Mouse (Mus musculus) forebrain, postnatal 0 days (tissue): ENCODE results near the gene Cacna2d2. TPM values are rescaled to one million over a fixed set of nuclear protein-coding genes. Genes with fewer than 3 reads are reported as not detected.

Experiments used
- ATAC-seq: fragments of 200-750 bp; cut with Nextera tagmentation; 2 replicates; pipeline ENCODE4 v1.8.0; 2017; ENCODE audit warnings: mild to moderate bottlenecking, moderate library complexity
- DNase-seq: peaks from one replicate; pipeline ENCODE4 v3.0.0-alpha.2; 2015
- H3K27ac ChIP-seq: fragments of 300-500 bp; sonication (generic); 2 replicates; pipeline ENCODE4 v1.5.1; 2014; ENCODE audit warnings: low read depth, mild to moderate bottlenecking, antibody characterized with exemption, low read length, moderate library complexity, mixed read lengths
- H3K27me3 ChIP-seq: fragments of 300-500 bp; sonication (generic); 2 replicates; pipeline ENCODE4 v1.6.1; 2014; ENCODE audit warnings: mild to moderate bottlenecking, low read length, mixed read lengths; ENCODE audit not compliant: insufficient read depth
- H3K36me3 ChIP-seq: fragments of 300-500 bp; sonication (generic); 2 replicates; pipeline ENCODE4 v1.6.1; 2014; ENCODE audit warnings: mild to moderate bottlenecking, moderate library complexity; ENCODE audit not compliant: insufficient read depth
- H3K4me1 ChIP-seq: fragments of 300-500 bp; sonication (generic); 2 replicates; pipeline ENCODE4 v1.6.1; 2014; ENCODE audit warnings: antibody characterized with exemption; ENCODE audit not compliant: insufficient read depth
- H3K4me2 ChIP-seq: fragments of 300-500 bp; sonication (generic); 2 replicates; pipeline ENCODE4 v1.6.1; 2014; ENCODE audit warnings: low read depth, mild to moderate bottlenecking, moderate library complexity
- H3K4me3 ChIP-seq: fragments of 300-500 bp; sonication (generic); 2 replicates; pipeline ENCODE4 v1.5.1; 2014; ENCODE audit warnings: low read depth, low read length, mixed read lengths
- H3K9ac ChIP-seq: fragments of 300-500 bp; sonication (generic); 2 replicates; pipeline ENCODE4 v1.6.1; 2014; ENCODE audit warnings: mild to moderate bottlenecking
- H3K9me3 ChIP-seq: fragments of 300-500 bp; sonication (generic); 2 replicates; pipeline ENCODE4 v1.6.1; 2016; ENCODE audit warnings: low read length
- CTCF ChIP-seq: sonication (generic); IDR thresholded peaks from 2 replicates; pipeline ENCODE4 v1.5.1; 2016; ENCODE audit warnings: antibody characterized with exemption, control low read depth, low read depth
- WGBS: fragments of 180-500 bp; shearing (Covaris S2); extraction: QIAGEN DNeasy Blood & Tissue Kit; methylation state at CpG from one replicate; pipeline ENCODE4 v1.1.7; 2014; 5-methylcytosine and 5-hydroxymethylcytosine counted together
- polyA plus RNA-seq: library from polyadenylated mRNA; unstranded; fragments of >200 nt; fragmentation: Nextera tagmentation; extraction: Ambion mirVana; gene quantifications from 2 replicates; pipeline ENCODE4 v1.2.1, GENCODE M21; 2015
- total RNA-seq: library from RNA; depleted of rRNA; stranded (reverse); fragments of >200 nt; gene quantifications from 2 replicates; pipeline ENCODE4 v1.2.3, GENCODE M21; 2014

Gene Cacna2d2
- total and polyA plus RNA-seq, 2 experiments from 2014 or later = 5.0 to 49.5 TPM

GRCm38 (mm10) chr9:107548820-107549219, 149.4 kb downstream of the Cacna2d2 start:
- H3K27ac ChIP-seq = no peak overlapping the region
- H3K4me1 ChIP-seq = peaks cover 20% of the 10 kb centered on the region; the same call in 1 of the 2 replicates
- DNase-seq (no peak), ATAC-seq (no peak)
- peaks cover 19% of the 10 kb centered on the region for H3K27me3 ChIP-seq
- H3K4me3 ChIP-seq = no peak overlapping the region
- peaks cover 14% of the 10 kb centered on the region for H3K36me3 ChIP-seq
- WGBS = 91% methylated on average over 10 of the region's 10 CpGs
- no peak for TF ChIP-seq CTCF
- H3K4me2 ChIP-seq = no peak overlapping the region
- H3K9me3 ChIP-seq = no peaks in the 10 kb centered on the region
- no peak overlapping the region for H3K9ac ChIP-seq

- DNase-seq (no peak), ATAC-seq (no peak)
- H3K27ac ChIP-seq = no peak overlapping the region
- H3K9ac ChIP-seq = no peak overlapping the region
- peaks cover 19% of the 10 kb centered on the region for H3K27me3 ChIP-seq
- 87% methylated on average over 20 of the region's 20 CpGs for WGBS
- H3K9me3 ChIP-seq = no peaks in the 10 kb centered on the region
- no peak for TF ChIP-seq CTCF
- no peak overlapping the region for H3K4me3 ChIP-seq
- H3K4me1 ChIP-seq = peaks cover 21% of the 10 kb centered on the region; the same call in 1 of the 2 replicates
- H3K36me3 ChIP-seq = peaks cover 8% of the 10 kb centered on the region
- no peak overlapping the region for H3K4me2 ChIP-seq
These were observed 150.1 kb downstream of the Cacna2d2 start for GRCm38 (mm10) chr9:107549297-107550074.

- H3K9ac ChIP-seq = 0 out of 2 replicates have a peak overlapping the region, but pooled peaks have one; percentile 44
- peaks cover 19% of the 10 kb centered on the region for H3K27me3 ChIP-seq
- H3K36me3 ChIP-seq = no peaks in the 10 kb centered on the region
- 40% methylated on average over 23 of the region's 23 CpGs for WGBS
- no peak overlapping the region for H3K27ac ChIP-seq
- H3K4me3 ChIP-seq = no peak overlapping the region
- H3K4me2 ChIP-seq = peak overlapping the region; percentile 66
- TF ChIP-seq CTCF = no peak
- peaks cover 27% of the 10 kb centered on the region for H3K4me1 ChIP-seq
- DNase-seq (no peak), ATAC-seq (no peak)
- H3K9me3 ChIP-seq = no peaks in the 10 kb centered on the region
These were observed 151.2 kb downstream of the Cacna2d2 start for GRCm38 (mm10) chr9:107550491-107551116.

- Histone ChIP-seq H3K36me3 (no peaks in the 10 kb centered on the region), H3K9ac (peak within 1 kb of the TSS; percentile 44), H3K27ac (no peak within 1 kb of the TSS), H3K9me3 (no peaks in the 10 kb centered on the region), H3K27me3 (peaks cover 19% of the 10 kb centered on the region), H3K4me2 (peak within 1 kb of the TSS; percentile 66), H3K4me1 (peaks cover 34% of the 10 kb centered on the region), H3K4me3 (peak within 1 kb of the TSS; percentile 35)
- DNase-seq (peak; percentile 35), ATAC-seq (no peak)
- TF ChIP-seq CTCF = no peak
- WGBS = 3% methylated on average over 63 of the region's 63 CpGs
These were observed 151.9 kb downstream of the Cacna2d2 start, which contains the start of gene Rassf1 for GRCm38 (mm10) chr9:107551117-107551889. Gene Rassf1, plus strand, starts transcription at chr9:107551555.

- H3K4me2 ChIP-seq = peak overlapping the region; percentile 66
- peak overlapping the region; percentile 35 for H3K4me3 ChIP-seq
- no peak for ATAC-seq
- H3K9ac ChIP-seq = peak overlapping the region; percentile 44
- no peak overlapping the region for H3K27ac ChIP-seq
- H3K27me3 ChIP-seq = peaks cover 19% of the 10 kb centered on the region
- H3K36me3 ChIP-seq = no peaks in the 10 kb centered on the region; the same call in 1 of the 2 replicates
- peaks cover 34% of the 10 kb centered on the region for H3K4me1 ChIP-seq
- no peak for DNase-seq
- H3K9me3 ChIP-seq = no peaks in the 10 kb centered on the region
- WGBS = 15% methylated on average over 8 of the region's 8 CpGs
- no peak for TF ChIP-seq CTCF
These were observed 152.5 kb downstream of the Cacna2d2 start for GRCm38 (mm10) chr9:107551890-107552355.

GRCm38 (mm10) chr9:107552690-107553393, 153.4 kb downstream of the Cacna2d2 start:
- H3K27me3 ChIP-seq = peaks cover 19% of the 10 kb centered on the region
- H3K4me1 ChIP-seq = peaks cover 28% of the 10 kb centered on the region
- peaks cover 9% of the 10 kb centered on the region for H3K36me3 ChIP-seq
- H3K9ac ChIP-seq = no peak overlapping the region
- no peak overlapping the region for H3K27ac ChIP-seq
- 81% methylated on average over 5 of the region's 5 CpGs for WGBS
- no peaks in the 10 kb centered on the region for H3K9me3 ChIP-seq
- peak overlapping the region; percentile 87 for H3K4me2 ChIP-seq
- ATAC-seq (no peak), DNase-seq (no peak)
- no peak overlapping the region for H3K4me3 ChIP-seq
- no peak for TF ChIP-seq CTCF
